Mouse (Mus musculus): ENCODE results near the gene Il19. TPM values are rescaled to one million over a fixed set of nuclear protein-coding genes. Genes with fewer than 3 reads are reported as not detected.

The Il19 gene
- polyA plus RNA-seq, 1 experiment from 2014 or later, result not detected

DNA sequence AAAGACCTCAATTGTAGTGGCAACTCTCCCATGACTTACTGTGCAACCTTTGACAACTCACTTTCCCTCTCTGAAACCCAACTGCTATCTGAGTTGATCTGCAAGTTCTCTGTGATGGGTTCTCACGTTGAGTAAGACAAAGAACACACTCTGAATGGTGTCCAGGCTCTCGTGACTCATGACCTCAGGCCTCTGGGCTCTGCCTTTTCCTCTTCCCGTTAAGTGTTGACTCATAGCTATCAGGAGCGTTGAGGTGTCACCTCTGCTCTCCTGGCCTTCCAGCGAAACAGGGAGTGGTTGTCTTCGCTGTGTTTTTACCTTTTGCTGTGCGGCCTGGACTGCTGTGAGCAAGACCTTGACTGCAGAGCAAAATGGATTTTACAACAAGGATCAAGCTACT lies 37.4 kb downstream of the Il19 start:
- Histone ChIP-seq H3K4me2 (ENCODE audit: low read length) (no peak overlapping the region), H3K27ac (replicated peaks in 1 of 2; ENCODE audit: control insufficient read depth in 1 of 2, insufficient read depth in 1 of 2, low read depth in 2 of 2, low read length in 2 of 2) (no peak overlapping the region), H3K9me3 (ENCODE audit: control insufficient read depth, low read length) (no peaks in the 10 kb centered on the region), H3K4me3 (ENCODE audit: control insufficient read depth in 1 of 2, insufficient read depth in 1 of 2, low read depth in 1 of 2, low read length in 2 of 2) (no peak overlapping the region), H3K27me3 (ENCODE audit: control insufficient read depth, insufficient read depth, low read length) (no peaks in the 10 kb centered on the region), H3K9ac (ENCODE audit: low read length) (no peak overlapping the region), H3K4me1 (ENCODE audit: control insufficient read depth in 2 of 2, insufficient read depth in 2 of 2, low read length in 2 of 2) (no peaks in the 10 kb centered on the region), H3K36me3 (ENCODE audit: control insufficient read depth, insufficient read depth, low read length) (no peaks in the 10 kb centered on the region)
- 51% methylated on average over 7 of the region's 7 CpGs for WGBS
- no peak for ATAC-seq (ENCODE audit: insufficient number of reproducible peaks, insufficient read depth, low FRiP score, low read depth)

DNA sequence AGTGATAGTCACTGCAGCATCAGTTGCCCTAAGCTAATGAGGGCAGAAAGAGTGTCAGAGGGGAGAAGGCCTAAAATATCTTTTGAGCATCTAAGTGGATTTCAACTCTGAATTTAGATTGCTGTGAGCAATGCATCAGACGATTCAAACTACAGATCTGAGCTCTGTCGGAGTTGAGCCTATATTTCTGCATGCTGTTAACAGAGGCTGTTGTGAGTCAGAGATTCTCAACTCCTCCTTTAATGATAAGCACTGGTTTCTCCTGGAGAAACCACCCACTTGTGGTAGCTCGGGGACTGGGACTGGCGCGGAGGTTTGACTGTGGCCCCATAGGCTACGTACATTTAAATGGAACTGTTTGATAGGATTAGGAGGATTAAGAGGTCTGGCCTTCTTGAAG lies 45.4 kb downstream of the Il19 start:
- H3K4me2 ChIP-seq (ENCODE audit: low read length), result no peak overlapping the region
- H3K4me1 ChIP-seq (ENCODE audit: control insufficient read depth in 2 of 2, insufficient read depth in 2 of 2, low read length in 2 of 2), result no peaks in the 10 kb centered on the region
- H3K27me3 ChIP-seq (ENCODE audit: control insufficient read depth, insufficient read depth, low read length), result no peaks in the 10 kb centered on the region
- ATAC-seq (ENCODE audit: insufficient number of reproducible peaks, insufficient read depth, low FRiP score, low read depth), result no peak
- no peak overlapping the region for H3K4me3 ChIP-seq (ENCODE audit: control insufficient read depth in 1 of 2, insufficient read depth in 1 of 2, low read depth in 1 of 2, low read length in 2 of 2)
- no peaks in the 10 kb centered on the region for H3K9me3 ChIP-seq (ENCODE audit: control insufficient read depth, low read length)
- WGBS, result 32% methylated on average over 6 of the region's 6 CpGs
- no peaks in the 10 kb centered on the region for H3K36me3 ChIP-seq (ENCODE audit: control insufficient read depth, insufficient read depth, low read length)
- no peak overlapping the region for H3K9ac ChIP-seq (ENCODE audit: low read length)
- no peak overlapping the region for H3K27ac ChIP-seq (replicated peaks in 1 of 2; ENCODE audit: control insufficient read depth in 1 of 2, insufficient read depth in 1 of 2, low read depth in 2 of 2, low read length in 2 of 2)

DNA sequence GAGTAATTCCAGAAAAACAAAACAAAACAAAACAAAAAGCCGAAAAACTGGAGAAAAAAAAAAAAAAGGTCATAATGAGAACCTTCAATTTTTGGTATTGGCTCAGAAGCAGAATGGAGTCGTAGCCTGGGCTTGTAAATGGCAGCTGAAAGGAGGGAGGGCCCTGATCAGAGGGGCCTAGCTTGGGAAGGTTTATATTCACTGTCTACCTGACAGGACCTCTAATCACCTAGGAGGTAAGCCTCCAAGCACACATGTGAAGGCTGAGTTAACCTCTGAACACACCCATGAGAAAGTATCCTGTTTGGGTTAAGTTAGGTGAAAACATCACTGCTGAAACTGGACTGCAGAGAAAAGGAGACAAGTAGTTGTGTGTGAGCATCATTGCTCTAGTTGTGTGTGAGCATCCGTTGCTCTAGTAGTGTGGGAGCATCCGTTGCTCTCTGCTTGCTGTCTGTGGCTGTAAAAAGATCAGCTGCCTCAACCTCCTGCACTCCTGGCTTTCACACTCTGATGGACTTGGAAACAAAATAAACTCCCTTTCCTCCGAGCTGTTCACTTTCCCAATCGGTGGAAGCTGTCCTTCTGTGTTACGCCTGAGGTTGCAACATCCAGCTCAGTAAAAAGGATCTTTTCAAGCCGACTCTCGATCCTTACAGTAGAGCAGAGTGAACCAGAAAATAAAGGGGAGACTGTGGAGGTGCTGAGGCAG lies 46.4 kb downstream of the Il19 start:
- no peak overlapping the region for H3K4me3 ChIP-seq (ENCODE audit: control insufficient read depth in 1 of 2, insufficient read depth in 1 of 2, low read depth in 1 of 2, low read length in 2 of 2)
- H3K36me3 ChIP-seq (ENCODE audit: control insufficient read depth, insufficient read depth, low read length), result no peaks in the 10 kb centered on the region
- no peaks in the 10 kb centered on the region for H3K27me3 ChIP-seq (ENCODE audit: control insufficient read depth, insufficient read depth, low read length)
- H3K9me3 ChIP-seq (ENCODE audit: control insufficient read depth, low read length), result no peaks in the 10 kb centered on the region
- 79% methylated on average over 9 of the region's 9 CpGs for WGBS
- no peak for ATAC-seq (ENCODE audit: insufficient number of reproducible peaks, insufficient read depth, low FRiP score, low read depth)
- no peak overlapping the region for H3K27ac ChIP-seq (replicated peaks in 1 of 2; ENCODE audit: control insufficient read depth in 1 of 2, insufficient read depth in 1 of 2, low read depth in 2 of 2, low read length in 2 of 2)
- no peaks in the 10 kb centered on the region for H3K4me1 ChIP-seq (ENCODE audit: control insufficient read depth in 2 of 2, insufficient read depth in 2 of 2, low read length in 2 of 2)
- H3K4me2 ChIP-seq (ENCODE audit: low read length), result no peak overlapping the region
- H3K9ac ChIP-seq (ENCODE audit: low read length), result no peak overlapping the region

DNA sequence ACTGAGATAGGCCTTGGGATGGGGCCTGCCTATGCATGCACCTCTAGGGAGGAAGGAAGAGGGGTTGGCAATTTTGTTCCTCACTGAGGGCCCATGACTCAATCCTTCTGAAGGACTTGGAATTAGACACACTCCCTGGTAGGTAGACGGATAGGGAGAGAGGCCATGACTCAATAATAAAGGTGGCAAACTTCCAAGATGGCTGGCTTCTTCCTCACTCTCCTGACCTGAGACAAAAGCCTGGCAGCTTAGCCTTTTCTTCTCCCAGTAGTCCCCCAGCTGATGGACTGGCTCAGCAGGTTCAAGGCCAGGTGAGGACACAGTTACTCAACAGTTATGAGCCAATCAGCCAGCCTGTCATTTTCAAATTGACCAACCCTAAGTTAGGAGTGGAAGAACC lies 47.5 kb downstream of the Il19 start:
- Histone ChIP-seq H3K27ac (replicated peaks in 1 of 2; ENCODE audit: control insufficient read depth in 1 of 2, insufficient read depth in 1 of 2, low read depth in 2 of 2, low read length in 2 of 2) (no peak overlapping the region), H3K4me3 (ENCODE audit: control insufficient read depth in 1 of 2, insufficient read depth in 1 of 2, low read depth in 1 of 2, low read length in 2 of 2) (no peak overlapping the region), H3K4me1 (ENCODE audit: control insufficient read depth in 2 of 2, insufficient read depth in 2 of 2, low read length in 2 of 2) (no peaks in the 10 kb centered on the region), H3K9me3 (ENCODE audit: control insufficient read depth, low read length) (no peaks in the 10 kb centered on the region), H3K27me3 (ENCODE audit: control insufficient read depth, insufficient read depth, low read length) (0 out of 2 replicates have a peak, but pooled peaks cover 5% of the 10 kb centered on the region), H3K9ac (ENCODE audit: low read length) (no peak overlapping the region), H3K4me2 (ENCODE audit: low read length) (no peak overlapping the region), H3K36me3 (ENCODE audit: control insufficient read depth, insufficient read depth, low read length) (no peaks in the 10 kb centered on the region)
- ATAC-seq (ENCODE audit: insufficient number of reproducible peaks, insufficient read depth, low FRiP score, low read depth), result no peak
- WGBS, result 71% methylated on average over 1 of the region's 1 CpGs

DNA sequence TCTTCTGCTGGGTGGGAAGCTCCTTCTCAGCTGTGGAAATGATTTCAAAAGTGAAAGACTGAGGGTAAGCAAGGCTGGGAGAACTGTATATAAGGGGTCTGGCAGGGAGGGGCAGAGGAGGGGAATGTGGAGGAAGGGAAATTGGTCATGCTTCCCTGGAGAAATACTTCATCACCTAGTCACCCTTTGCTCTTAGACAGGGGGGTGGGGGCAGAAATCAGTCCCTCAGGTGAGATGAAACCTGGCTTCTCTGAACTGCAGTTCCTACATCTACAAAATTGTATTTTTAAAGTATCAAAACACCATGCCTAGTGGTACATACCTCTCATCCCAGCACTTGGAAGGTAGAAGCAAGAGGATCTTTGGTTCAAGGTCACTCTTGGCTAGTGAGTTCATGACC lies 52.6 kb downstream of the Il19 start, which contains the start of gene Il24:
Gene Il24, minus strand, starts transcription at position 101 of the 400 bp plus-strand sequence.
- H3K36me3 ChIP-seq (ENCODE audit: control insufficient read depth, insufficient read depth, low read length), result no peaks in the 10 kb centered on the region
- H3K4me3 ChIP-seq (ENCODE audit: control insufficient read depth in 1 of 2, insufficient read depth in 1 of 2, low read depth in 1 of 2, low read length in 2 of 2), result no peak within 1 kb of the TSS
- no peak for ATAC-seq (ENCODE audit: insufficient number of reproducible peaks, insufficient read depth, low FRiP score, low read depth)
- no peaks in the 10 kb centered on the region for H3K9me3 ChIP-seq (ENCODE audit: control insufficient read depth, low read length)
- H3K27me3 ChIP-seq (ENCODE audit: control insufficient read depth, insufficient read depth, low read length), result peaks cover 9% of the 10 kb centered on the region; the same call in 1 of the 2 replicates
- H3K9ac ChIP-seq (ENCODE audit: low read length), result no peak within 1 kb of the TSS
- H3K4me2 ChIP-seq (ENCODE audit: low read length), result no peak within 1 kb of the TSS
- no peaks in the 10 kb centered on the region for H3K4me1 ChIP-seq (ENCODE audit: control insufficient read depth in 2 of 2, insufficient read depth in 2 of 2, low read length in 2 of 2)
- H3K27ac ChIP-seq (replicated peaks in 1 of 2; ENCODE audit: control insufficient read depth in 1 of 2, insufficient read depth in 1 of 2, low read depth in 2 of 2, low read length in 2 of 2), result no peak within 1 kb of the TSS

DNA sequence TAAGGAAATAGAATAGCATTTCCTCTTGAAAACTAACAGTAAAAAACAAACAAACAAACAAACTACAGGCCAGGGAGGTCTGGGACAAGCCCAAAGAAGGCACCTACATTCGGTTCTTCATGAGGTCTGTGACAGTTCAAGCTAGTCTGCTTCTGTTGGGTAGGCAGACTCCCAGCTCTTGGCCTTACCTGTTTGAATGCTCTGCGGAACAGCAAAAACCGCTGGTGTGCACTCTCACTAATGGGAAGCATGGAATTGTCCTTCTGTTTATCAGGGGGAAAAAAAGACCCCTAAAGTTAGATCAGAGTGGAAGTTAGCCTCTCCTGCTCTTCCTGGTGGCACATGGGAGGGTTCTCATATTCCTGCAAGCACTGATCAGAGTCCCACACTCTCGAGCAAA lies 56.8 kb downstream of the Il19 start:
- no peak overlapping the region for H3K4me2 ChIP-seq (ENCODE audit: low read length)
- no peak overlapping the region for H3K9ac ChIP-seq (ENCODE audit: low read length)
- peaks cover 0 to 3% of the 10 kb centered on the region in 2 experiments; a peak in 2 of 4 replicates for H3K4me1 ChIP-seq (ENCODE audit: control insufficient read depth in 2 of 2, insufficient read depth in 2 of 2, low read length in 2 of 2)
- H3K9me3 ChIP-seq (ENCODE audit: control insufficient read depth, low read length), result no peaks in the 10 kb centered on the region
- WGBS, result 85% methylated on average over 4 of the region's 4 CpGs
- peaks cover 26% of the 10 kb centered on the region for H3K27me3 ChIP-seq (ENCODE audit: control insufficient read depth, insufficient read depth, low read length)
- H3K4me3 ChIP-seq (ENCODE audit: control insufficient read depth in 1 of 2, insufficient read depth in 1 of 2, low read depth in 1 of 2, low read length in 2 of 2), result no peak overlapping the region
- no peak for ATAC-seq (ENCODE audit: insufficient number of reproducible peaks, insufficient read depth, low FRiP score, low read depth)
- no peak overlapping the region for H3K27ac ChIP-seq (replicated peaks in 1 of 2; ENCODE audit: control insufficient read depth in 1 of 2, insufficient read depth in 1 of 2, low read depth in 2 of 2, low read length in 2 of 2)
- no peaks in the 10 kb centered on the region for H3K36me3 ChIP-seq (ENCODE audit: control insufficient read depth, insufficient read depth, low read length)

Other genes starting within 250 kb of the Il19 start
- gene Gm29427, start 224.3 kb downstream of the Il19 start, polyA plus RNA-seq (2014; fragmentation: Nextera tagmentation; extraction: Ambion mirVana), result not detected in 2 replicates
- 7.1 and 8.5 TPM in 2 replicates for gene Yod1, start 222.8 kb downstream of the Il19 start, polyA plus RNA-seq (2014; fragmentation: Nextera tagmentation; extraction: Ambion mirVana)
- 6.1 and 6.2 TPM in 2 replicates for gene Pfkfb2, start 210.9 kb downstream of the Il19 start, polyA plus RNA-seq (2014; fragmentation: Nextera tagmentation; extraction: Ambion mirVana)
- gene AA986860, start 208.1 kb downstream of the Il19 start, polyA plus RNA-seq (2014; fragmentation: Nextera tagmentation; extraction: Ambion mirVana), result 0.81 and 1.2 TPM in 2 replicates
- 0.26 TPM in 1 of 2 replicates, not detected in the other for gene Fcamr, start 139.2 kb downstream of the Il19 start, polyA plus RNA-seq (2014; fragmentation: Nextera tagmentation; extraction: Ambion mirVana)
- gene Pigr, start 113.4 kb downstream of the Il19 start, polyA plus RNA-seq (2014; fragmentation: Nextera tagmentation; extraction: Ambion mirVana), result 0.05 TPM in 1 of 2 replicates, not detected in the other
- 2.0 and 4.4 TPM in 2 replicates for gene Fcmr, start 74.4 kb downstream of the Il19 start, polyA plus RNA-seq (2014; fragmentation: Nextera tagmentation; extraction: Ambion mirVana)
- gene Il24, start 52.7 kb downstream of the Il19 start, polyA plus RNA-seq (2014; fragmentation: Nextera tagmentation; extraction: Ambion mirVana), result not detected in 2 replicates
- not detected in 2 replicates for gene Il20, start 28.7 kb downstream of the Il19 start, polyA plus RNA-seq (2014; fragmentation: Nextera tagmentation; extraction: Ambion mirVana)
- gene Il10, start 79.7 kb upstream of the Il19 start, polyA plus RNA-seq (2014; fragmentation: Nextera tagmentation; extraction: Ambion mirVana), result not detected in 2 replicates
- 59.9 and 96.1 TPM in 2 replicates for gene Mapkapk2, start 157.7 kb upstream of the Il19 start, polyA plus RNA-seq (2014; fragmentation: Nextera tagmentation; extraction: Ambion mirVana)
- 1.5 and 1.7 TPM in 2 replicates for gene Dyrk3, start 198.2 kb upstream of the Il19 start, polyA plus RNA-seq (2014; fragmentation: Nextera tagmentation; extraction: Ambion mirVana)
- gene Eif2d, start 213.1 kb upstream of the Il19 start, polyA plus RNA-seq (2014; fragmentation: Nextera tagmentation; extraction: Ambion mirVana), result 49.6 and 50.2 TPM in 2 replicates